ENCODE assay signal across 12 mouse cellular contexts in the genomic region with DNA sequence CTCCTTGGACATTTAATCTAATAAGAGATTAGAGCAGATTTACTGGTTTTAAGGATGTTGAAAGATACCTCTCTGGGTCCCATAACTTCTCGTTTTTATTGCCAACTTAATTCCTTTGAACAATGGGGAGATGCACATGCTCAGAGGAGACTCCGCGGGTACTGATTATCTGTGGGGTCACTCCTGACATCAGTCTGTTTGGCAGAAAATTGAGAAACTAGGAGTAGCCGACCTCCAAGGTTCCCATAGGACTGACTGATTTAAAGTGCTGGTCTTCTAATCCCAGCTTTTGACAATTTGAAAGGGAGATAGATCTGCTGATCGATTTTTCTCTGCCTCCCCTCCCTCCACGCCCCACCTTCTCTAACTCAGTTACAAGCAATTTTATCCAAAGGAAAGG. TPM values are rescaled to one million over a fixed set of nuclear protein-coding genes. Genes with fewer than 3 reads are reported as not detected.
DNase-seq lines count a peak whose midpoint lies in the region; ATAC-seq lines count a peak whose summit lies in the region.
"Had no signal": no experiment of that assay in that cellular context is flagged by ENCODE, and none has a peak within 500 bp of the region (broad histone marks: within the 10 kb centered on the region; RNA-seq: fewer than 3 reads in every experiment).

No protein-coding gene starts in this region.

- no peaks in the 10 kb centered on the region for H3K36me3 ChIP-seq in limb, embryonic 12.5 days
- no peaks in the 10 kb centered on the region for H3K36me3 ChIP-seq in limb, embryonic 10.5 days
- no peaks in the 10 kb centered on the region for H3K36me3 ChIP-seq in hindbrain, embryonic 16.5 days (ENCODE audit: control insufficient read depth, insufficient read depth, low read length)
- no peaks in the 10 kb centered on the region for H3K36me3 ChIP-seq in neural tube, embryonic 15.5 days

- 51% methylated on average over 6 of the region's 6 CpGs for WGBS in limb, embryonic 12.5 days
- 51% methylated on average over 6 of the region's 6 CpGs for WGBS in limb, embryonic 10.5 days
- WGBS in hindbrain, embryonic 16.5 days, result 31% methylated on average over 6 of the region's 6 CpGs
- WGBS in neural tube, embryonic 15.5 days, result 23% methylated on average over 6 of the region's 6 CpGs

- no peak overlapping the region for H3K27ac ChIP-seq in limb, embryonic 12.5 days
- H3K27ac ChIP-seq in limb, embryonic 10.5 days, result no peak overlapping the region
- peak overlapping the region; percentile 33 for H3K27ac ChIP-seq in hindbrain, embryonic 16.5 days (ENCODE audit: low read depth, low read length)
- peak overlapping the region; percentile 2 for H3K27ac ChIP-seq in neural tube, embryonic 15.5 days (replicated peaks)

- intact Hi-C loops in heart, postnatal 10 days (cut with DNase I), result no loop called here

- DNase-seq in adrenal gland, adult 2 months, result peak; percentile 17
- DNase-seq in adrenal gland, postnatal 4 days (ENCODE audit: low spot score in 2 of 2), result no peak
- DNase-seq in limb, embryonic 10.5 days (ENCODE audit: low spot score), result no peak
- no peak for DNase-seq in heart, postnatal 10 days
- DNase-seq: adrenal gland, postnatal 25 days; kidney, adult 8-10 months; lung, adult 18-20 months had no signal

- ATAC-seq in limb, embryonic 12.5 days (ENCODE audit: insufficient number of reproducible peaks, insufficient read depth, low FRiP score, low TSS enrichment, low read depth), result no peak
- no peak for ATAC-seq in hindbrain, embryonic 16.5 days
- ATAC-seq in neural tube, embryonic 15.5 days (ENCODE audit: low FRiP score), result no peak
- no peak for ATAC-seq in inflammation-experienced regulatory T-cells, adult 6 months

- H3K27me3 ChIP-seq in limb, embryonic 12.5 days, result peaks cover 18% of the 10 kb centered on the region
- H3K27me3 ChIP-seq in limb, embryonic 10.5 days (ENCODE audit: low read depth, poor library complexity, severe bottlenecking), result peaks cover 35% of the 10 kb centered on the region
- no peaks in the 10 kb centered on the region; the same call in 1 of the 2 replicates for H3K27me3 ChIP-seq in hindbrain, embryonic 16.5 days (replicated peaks; ENCODE audit: control insufficient read depth, insufficient read depth, low read length)
- peaks cover 4% of the 10 kb centered on the region; the same call in 1 of the 2 replicates for H3K27me3 ChIP-seq in neural tube, embryonic 15.5 days (replicated peaks)

- H3K4me2 ChIP-seq in limb, embryonic 12.5 days, result peak overlapping the region; percentile 24
- H3K4me2 ChIP-seq in hindbrain, embryonic 16.5 days (ENCODE audit: low read length), result peak overlapping the region; percentile 54
- peak overlapping the region; percentile 94 for H3K4me2 ChIP-seq in neural tube, embryonic 15.5 days

- no peak overlapping the region for H3K9ac ChIP-seq in limb, embryonic 12.5 days (replicated peaks)
- H3K9ac ChIP-seq in hindbrain, embryonic 16.5 days (ENCODE audit: low read depth, low read length), result peak overlapping the region; percentile 51
- peak overlapping the region; percentile 21 for H3K9ac ChIP-seq in neural tube, embryonic 15.5 days (replicated peaks)

- H3K4me3 ChIP-seq in limb, embryonic 12.5 days (replicated peaks), result 0 out of 2 replicates have a peak overlapping the region, but pooled peaks have one; percentile 19
- H3K4me3 ChIP-seq in limb, embryonic 10.5 days, result no peak overlapping the region
- peak overlapping the region; percentile 42 for H3K4me3 ChIP-seq in hindbrain, embryonic 16.5 days (ENCODE audit: low read length)
- peak overlapping the region; percentile 43 for H3K4me3 ChIP-seq in neural tube, embryonic 15.5 days (replicated peaks)

- 0 out of 2 replicates have a peak, but pooled peaks cover 10% of the 10 kb centered on the region for H3K4me1 ChIP-seq in limb, embryonic 12.5 days (replicated peaks)
- H3K4me1 ChIP-seq in limb, embryonic 10.5 days, result peaks cover 22% of the 10 kb centered on the region
- H3K4me1 ChIP-seq in hindbrain, embryonic 16.5 days (ENCODE audit: control insufficient read depth, insufficient read depth, low read depth, low read length), result peaks cover 11% of the 10 kb centered on the region
- H3K4me1 ChIP-seq in neural tube, embryonic 15.5 days, result peaks cover 19% of the 10 kb centered on the region

- no peaks in the 10 kb centered on the region for H3K9me3 ChIP-seq in limb, embryonic 12.5 days
- no peaks in the 10 kb centered on the region for H3K9me3 ChIP-seq in limb, embryonic 10.5 days (replicated peaks)
- no peaks in the 10 kb centered on the region for H3K9me3 ChIP-seq in hindbrain, embryonic 16.5 days (ENCODE audit: control insufficient read depth, low read length)
- no peaks in the 10 kb centered on the region for H3K9me3 ChIP-seq in neural tube, embryonic 15.5 days (replicated peaks)
- H3K9me3 ChIP-seq: megakaryocyte, embryonic 14.5 days had no signal

RNA-seq across cellular contexts. Expression of a gene that starts 1.6 kb away (rescaled TPM):
- 10 to 100 TPM; 19.4 to 25.8 TPM for total RNA-seq in adrenal gland, adult 2 months (2021)
- 7.3 and 7.9 TPM in 2 replicates for polyA plus RNA-seq in adrenal gland, adult 2 months (2012; rRNA removed)
- total RNA-seq in adrenal gland, postnatal 4 days (2021), result 10 to 100 TPM; 31.5 to 40.7 TPM
- 5.2 and 6.2 TPM in 2 replicates for polyA plus RNA-seq in limb, embryonic 12.5 days (2016; fragmentation: Nextera tagmentation; extraction: Ambion mirVana)
- 2.2 and 2.8 TPM in 2 replicates for polyA plus RNA-seq in limb, embryonic 10.5 days (2016; fragmentation: Nextera tagmentation; extraction: Ambion mirVana)
- 52.0 and 57.0 TPM in 2 replicates for polyA plus RNA-seq in hindbrain, embryonic 16.5 days (2015; fragmentation: Nextera tagmentation; extraction: Ambion mirVana)
- 41.6 and 52.5 TPM in 2 replicates for polyA plus RNA-seq in neural tube, embryonic 15.5 days (2015; fragmentation: Nextera tagmentation; extraction: Ambion mirVana)
- under 1 TPM; 0.14 to 0.40 TPM for total RNA-seq in heart, postnatal 10 days (2021)
- polyA plus RNA-seq in inflammation-experienced regulatory T-cells, adult 6 months (2017; shearing (Covaris generic)), result not detected

Comparison
In these comparisons a context has a peak if more than half of its experiments do, and no peak if none do; other contexts are left out.
1. H3K27ac ChIP-seq: peak in hindbrain, embryonic 16.5 days (single experiment) and neural tube, embryonic 15.5 days (single experiment); none in limb, embryonic 12.5 days (single experiment) and limb, embryonic 10.5 days (single experiment).
2. H3K4me2 ChIP-seq: peak in every context shown above with its lines; median percentile 94 in neural tube, embryonic 15.5 days; 54 in hindbrain, embryonic 16.5 days; 24 in limb, embryonic 12.5 days.